Mouse (Mus musculus) ovary, adult 2 months (tissue): ENCODE measurements around the gene Olfr598. TPM values are rescaled to one million over a fixed set of nuclear protein-coding genes. Genes with fewer than 3 reads are reported as not detected.

Experiments
- polyA plus RNA-seq: library from polyadenylated mRNA; depleted of rRNA; stranded (reverse); fragments of >200 nt; gene quantifications from 2 replicates; pipeline ENCODE4 v1.2.3, GENCODE M21; 2012; rRNA removed

The Olfr598 gene
- not detected in 2 replicates for polyA plus RNA-seq

GRCm38 (mm10) chr7:103323268-103323667 lies at the start of gene Olfr598:
Gene Olfr598, plus strand, starts transcription at chr7:103323568.

GRCm38 (mm10) chr7:103305348-103305747 lies 18.0 kb upstream of the Olfr598 start, which contains the start of gene Olfr596:
Gene Olfr596, plus strand, starts transcription at chr7:103305648.

DNA sequence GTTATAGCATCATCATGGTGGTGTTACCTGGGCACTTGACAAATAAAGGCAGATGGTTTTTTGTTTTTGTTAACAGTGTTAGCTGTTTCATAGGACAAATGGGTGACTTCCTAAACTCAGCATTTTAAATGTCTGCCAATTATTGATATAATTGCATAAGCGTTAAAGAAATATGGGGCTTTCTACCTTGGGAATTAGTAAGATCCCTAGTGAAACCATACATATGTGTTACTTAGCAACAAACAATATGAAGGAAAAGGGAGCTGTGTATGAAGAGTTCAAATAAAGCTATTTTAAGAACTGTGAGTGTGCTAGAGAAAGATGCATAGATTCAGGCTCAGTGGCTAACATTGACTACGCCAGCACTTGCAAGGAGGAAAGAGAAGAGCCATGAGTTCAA lies 7.4 kb upstream of the Olfr598 start, which contains the start of gene Olfr597:
TSS of gene Olfr597 (plus strand) at position 301 of the 400 bp plus-strand sequence.

DNA sequence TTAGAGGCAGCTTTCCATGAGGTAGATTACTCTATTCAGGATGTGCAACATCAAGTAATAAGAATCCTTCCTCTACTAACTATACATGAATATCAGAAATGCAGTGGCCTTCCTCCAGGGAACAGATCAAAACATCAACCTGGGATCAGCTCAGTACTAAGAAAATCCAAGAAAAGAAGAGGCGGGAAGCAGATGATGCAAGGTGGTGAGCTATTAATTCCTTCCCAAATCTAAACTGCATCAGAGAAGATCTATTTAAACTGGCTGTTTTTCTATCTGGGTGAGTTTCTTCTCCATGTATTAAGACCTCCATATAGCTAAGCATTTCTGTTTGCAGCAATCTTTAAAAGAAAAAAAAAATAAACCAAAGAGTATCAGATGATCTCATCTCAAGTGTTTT lies 12.2 kb downstream of the Olfr598 start, which contains the start of gene Olfr599:
TSS of gene Olfr599 (plus strand) at position 301 of the 400 bp plus-strand sequence.

DNA sequence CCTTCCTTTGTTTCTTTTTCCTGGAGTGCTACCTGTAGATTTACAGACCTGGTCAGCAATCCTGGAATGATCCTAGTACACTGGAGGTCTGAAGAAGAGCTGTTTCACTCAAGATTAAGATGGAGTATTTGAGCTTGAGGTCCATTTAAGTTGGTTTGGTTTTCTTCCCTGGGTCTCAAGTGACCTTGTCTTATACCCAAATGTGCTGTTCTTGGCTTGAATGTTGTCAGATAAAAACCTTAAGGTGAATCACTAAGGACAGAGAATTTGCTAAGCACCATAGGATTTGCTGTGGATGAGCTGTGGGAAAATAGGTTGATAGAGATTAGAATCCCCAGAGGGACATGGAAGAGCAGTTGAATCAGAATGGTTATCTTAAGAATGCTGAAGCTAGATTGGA lies 26.2 kb downstream of the Olfr598 start, which contains the start of gene Olfr600:
TSS of gene Olfr600 (minus strand) at position 101 of the 400 bp plus-strand sequence.

DNA sequence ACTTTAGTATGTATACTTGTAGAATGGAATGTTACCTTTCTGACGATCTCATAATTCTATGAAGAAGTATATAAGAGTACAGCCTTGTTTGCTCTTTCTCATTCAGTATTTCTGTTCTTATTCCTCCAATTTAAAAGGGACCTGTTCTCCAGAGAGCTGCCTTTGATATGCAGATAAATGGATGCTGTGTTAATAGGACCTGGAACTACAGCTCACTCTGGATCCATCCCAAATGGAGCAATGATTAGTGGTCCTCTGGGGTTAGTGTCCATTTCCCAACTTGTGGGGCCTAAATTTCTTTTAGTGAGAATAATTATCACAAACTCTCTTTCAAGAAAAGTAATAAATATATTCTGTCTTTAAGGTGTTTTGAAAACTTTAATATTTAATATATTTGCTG lies 39.2 kb downstream of the Olfr598 start, which contains the start of gene Olfr601:
TSS of gene Olfr601 (minus strand) at position 101 of the 400 bp plus-strand sequence.

Other genes starting within 250 kb of the Olfr598 start
- gene Olfr584, start 241.7 kb upstream of the Olfr598 start, polyA plus RNA-seq, result not detected in 2 replicates
- gene Olfr585, start 225.8 kb upstream of the Olfr598 start, polyA plus RNA-seq, result not detected in 2 replicates
- not detected in 2 replicates for gene Olfr586, start 197.9 kb upstream of the Olfr598 start, polyA plus RNA-seq
- gene Olfr588-ps1, start 182.7 kb upstream of the Olfr598 start, polyA plus RNA-seq, result not detected in 2 replicates
- gene Olfr589, start 167.2 kb upstream of the Olfr598 start, polyA plus RNA-seq, result not detected in 2 replicates
- gene Olfr591, start 145.2 kb upstream of the Olfr598 start, polyA plus RNA-seq, result not detected in 2 replicates
- gene Olfr592, start 138.8 kb upstream of the Olfr598 start, polyA plus RNA-seq, result not detected in 2 replicates
- gene Olfr593, start 111.7 kb upstream of the Olfr598 start, polyA plus RNA-seq, result not detected in 2 replicates
- gene Olfr594, start 106.6 kb upstream of the Olfr598 start, polyA plus RNA-seq, result not detected in 2 replicates
- not detected in 2 replicates for gene Usp17ld, start 71.1 kb upstream of the Olfr598 start, polyA plus RNA-seq
- gene Olfr596, start 17.9 kb upstream of the Olfr598 start, polyA plus RNA-seq, result not detected in 2 replicates
- gene Olfr597, start 7.3 kb upstream of the Olfr598 start, polyA plus RNA-seq, result not detected in 2 replicates
- gene Olfr599, start 12.3 kb downstream of the Olfr598 start, polyA plus RNA-seq, result not detected in 2 replicates
- not detected in 2 replicates for gene Olfr600, start 26.1 kb downstream of the Olfr598 start, polyA plus RNA-seq
- not detected in 2 replicates for gene Olfr601, start 39.1 kb downstream of the Olfr598 start, polyA plus RNA-seq
- gene Olfr603, start 62.6 kb downstream of the Olfr598 start, polyA plus RNA-seq, result not detected in 2 replicates
- 0.07 TPM in 1 of 2 replicates, not detected in the other for gene Usp17lc, start 91.5 kb downstream of the Olfr598 start, polyA plus RNA-seq
- gene Olfr605, start 121.9 kb downstream of the Olfr598 start, polyA plus RNA-seq, result not detected in 2 replicates
- gene Olfr606, start 125.5 kb downstream of the Olfr598 start, polyA plus RNA-seq, result not detected in 2 replicates
- gene Olfr607, start 140.6 kb downstream of the Olfr598 start, polyA plus RNA-seq, result not detected in 2 replicates
- gene Olfr608, start 146.3 kb downstream of the Olfr598 start, polyA plus RNA-seq, result not detected in 2 replicates
- gene Olfr609, start 174.5 kb downstream of the Olfr598 start, polyA plus RNA-seq, result not detected in 2 replicates
- not detected in 2 replicates for gene Olfr610, start 188.6 kb downstream of the Olfr598 start, polyA plus RNA-seq
- not detected in 2 replicates for gene Olfr611, start 197.3 kb downstream of the Olfr598 start, polyA plus RNA-seq
- gene Olfr612, start 219.1 kb downstream of the Olfr598 start, polyA plus RNA-seq, result not detected in 2 replicates
- not detected in 2 replicates for gene Olfr613, start 224.5 kb downstream of the Olfr598 start, polyA plus RNA-seq
- not detected in 2 replicates for gene Olfr615, start 232.5 kb downstream of the Olfr598 start, polyA plus RNA-seq
- not detected in 2 replicates for gene Olfr616, start 245.6 kb downstream of the Olfr598 start, polyA plus RNA-seq
- gene Olfr617, start 249.5 kb downstream of the Olfr598 start, polyA plus RNA-seq, result not detected in 2 replicates